Mouse (Mus musculus): ENCODE data around the gene Trpm1. TPM values are rescaled to one million over a fixed set of nuclear protein-coding genes. Genes with fewer than 3 reads are reported as not detected.

Trpm1 gene
- total RNA-seq, 2 experiments from 2014 or later: 0.11 TPM; not detected in 1

- DNase-seq: no peak
- intact Hi-C loops (cut with DNase I): no loop called here
These were observed 74.7 kb downstream of the Trpm1 start for GRCm38 (mm10) chr7:64228300-64228699.

GRCm38 (mm10) chr7:64229911-64230310 is 76.3 kb downstream of the Trpm1 start:
- intact Hi-C loops (cut with DNase I): no loop called here
- DNase-seq: no peak

GRCm38 (mm10) chr7:64231001-64231400 is 77.4 kb downstream of the Trpm1 start:
- intact Hi-C loops (cut with DNase I): no loop called here
- no peak for DNase-seq

- DNase-seq: no peak
- intact Hi-C loops (cut with DNase I): no loop called here
These were observed 78.4 kb downstream of the Trpm1 start for GRCm38 (mm10) chr7:64231996-64232395.

GRCm38 (mm10) chr7:64234310-64234820 is 80.7 kb downstream of the Trpm1 start:
- DNase-seq: no peak
- intact Hi-C loops (cut with DNase I): no loop called here

GRCm38 (mm10) chr7:64236521-64236920 is 82.9 kb downstream of the Trpm1 start:
- DNase-seq: no peak
- intact Hi-C loops (cut with DNase I): no loop called here

- DNase-seq: no peak
- intact Hi-C loops (cut with DNase I): no loop called here
These were observed 84.1 kb downstream of the Trpm1 start for GRCm38 (mm10) chr7:64237747-64238146.

GRCm38 (mm10) chr7:64238410-64239086 is 84.9 kb downstream of the Trpm1 start:
- no peak for DNase-seq
- intact Hi-C loops (cut with DNase I): no loop called here

- intact Hi-C loops (cut with DNase I): no loop called here
- no peak for DNase-seq
These were observed 85.6 kb downstream of the Trpm1 start for GRCm38 (mm10) chr7:64239138-64239805.

GRCm38 (mm10) chr7:64239806-64240315 is 86.2 kb downstream of the Trpm1 start:
- DNase-seq: no peak

GRCm38 (mm10) chr7:64242424-64242823 is 88.8 kb downstream of the Trpm1 start:
- DNase-seq: no peak
- intact Hi-C loops (cut with DNase I): no loop called here

More at GRCm38 (mm10) chr7:64239806-64240315, 86.2 kb downstream of the Trpm1 start:
- intact Hi-C loops (cut with DNase I): no loop called here

GRCm38 (mm10) chr7:64244371-64244770 is 90.7 kb downstream of the Trpm1 start:
- intact Hi-C loops (cut with DNase I): no loop called here
- DNase-seq: no peak

GRCm38 (mm10) chr7:64246713-64247112 is 93.1 kb downstream of the Trpm1 start:
- intact Hi-C loops (cut with DNase I): no loop called here
- no peak for DNase-seq

- intact Hi-C loops (cut with DNase I): no loop called here
- no peak for DNase-seq
These were observed 94.7 kb downstream of the Trpm1 start for GRCm38 (mm10) chr7:64248352-64248751.

GRCm38 (mm10) chr7:64249715-64250114 is 96.1 kb downstream of the Trpm1 start:
- intact Hi-C loops (cut with DNase I): no loop called here

GRCm38 (mm10) chr7:64250417-64250816 is 96.8 kb downstream of the Trpm1 start:
- intact Hi-C loops (cut with DNase I): no loop called here
- DNase-seq: no peak

More at GRCm38 (mm10) chr7:64249715-64250114, 96.1 kb downstream of the Trpm1 start:
- DNase-seq: no peak

GRCm38 (mm10) chr7:64253736-64254135 is 100.1 kb downstream of the Trpm1 start:
- no peak for DNase-seq
- intact Hi-C loops (cut with DNase I): no loop called here

GRCm38 (mm10) chr7:64265502-64266279 is 112.1 kb downstream of the Trpm1 start:
- no peak for DNase-seq
- intact Hi-C loops (cut with DNase I): no loop called here

GRCm38 (mm10) chr7:64266587-64266986 is 113.0 kb downstream of the Trpm1 start:
- intact Hi-C loops (cut with DNase I): no loop called here
- no peak for DNase-seq

GRCm38 (mm10) chr7:64271926-64272325 is 118.3 kb downstream of the Trpm1 start:
- no peak for DNase-seq
- intact Hi-C loops (cut with DNase I): no loop called here

GRCm38 (mm10) chr7:64275518-64275917 is 121.9 kb downstream of the Trpm1 start:
- no peak for DNase-seq
- intact Hi-C loops (cut with DNase I): no loop called here
